Mouse (Mus musculus) hindbrain, embryonic 11.5 days (tissue): ENCODE measurements around the gene Ica1l. TPM values are rescaled to one million over a fixed set of nuclear protein-coding genes. Genes with fewer than 3 reads are reported as not detected.
"Not testable (repeated sequence)": the region's sequence is repeated elsewhere in the genome, so short reads cannot be mapped to it uniquely, and the experiment has no call there.

Experiments used
- ATAC-seq: fragments of 200-750 bp; cut with Nextera tagmentation; 2 replicates; pipeline ENCODE4 v1.8.0; 2017; ENCODE audit warnings: mild to moderate bottlenecking, moderate TSS enrichment, moderate library complexity; ENCODE audit not compliant: low FRiP score
- DNase-seq: peaks from one replicate; pipeline ENCODE4 v3.0.0-alpha.2; 2015; ENCODE audit warnings: low spot score
- H3K27ac ChIP-seq: fragments of 300-500 bp; sonication (generic); 2 replicates; pipeline ENCODE4 v1.5.1; 2014; ENCODE audit warnings: mild to moderate bottlenecking, low read depth, low read length
- H3K27me3 ChIP-seq: fragments of 300-500 bp; sonication (generic); 2 replicates; pipeline ENCODE4 v1.6.1; 2014; ENCODE audit warnings: mild to moderate bottlenecking, low read length, moderate library complexity, mixed read lengths; ENCODE audit not compliant: control insufficient read depth, insufficient read depth
- H3K36me3 ChIP-seq: fragments of 300-500 bp; sonication (generic); 2 replicates; pipeline ENCODE4 v1.6.1; 2014; ENCODE audit warnings: mild to moderate bottlenecking, low read length, moderate library complexity, mixed read lengths; ENCODE audit not compliant: control insufficient read depth, insufficient read depth
- H3K4me1 ChIP-seq: fragments of 300-500 bp; sonication (generic); replicated peaks from 2 replicates; pipeline ENCODE4 v1.6.1; 2014; ENCODE audit warnings: low read length, mixed read lengths; ENCODE audit not compliant: control insufficient read depth, insufficient read depth
- H3K4me2 ChIP-seq: fragments of 300-500 bp; sonication (generic); replicated peaks from 2 replicates; pipeline ENCODE4 v1.6.1; 2014; ENCODE audit warnings: mild to moderate bottlenecking, low read depth, low read length
- H3K4me3 ChIP-seq: fragments of 300-500 bp; sonication (generic); 2 replicates; pipeline ENCODE4 v1.5.1; 2014; ENCODE audit warnings: low read depth, low read length
- H3K9ac ChIP-seq: fragments of 300-500 bp; sonication (generic); 2 replicates; pipeline ENCODE4 v1.6.1; 2014; ENCODE audit warnings: low read depth, low read length
- H3K9me3 ChIP-seq: fragments of 300-500 bp; sonication (generic); 2 replicates; pipeline ENCODE4 v1.6.1; 2016; ENCODE audit warnings: low read length; ENCODE audit not compliant: control insufficient read depth
- WGBS: fragments of 180-500 bp; shearing (Covaris S2); extraction: QIAGEN DNeasy Blood & Tissue Kit; methylation state at CpG from one replicate; pipeline ENCODE4 v1.1.7; 2014; 5-methylcytosine and 5-hydroxymethylcytosine counted together
- polyA plus RNA-seq: library from polyadenylated mRNA; unstranded; fragments of >200 nt; fragmentation: Nextera tagmentation; extraction: Ambion mirVana; gene quantifications from 2 replicates; pipeline ENCODE4 v1.2.1, GENCODE M21; 2014

Gene Ica1l
- 4.2 and 4.5 TPM in 2 replicates for polyA plus RNA-seq

- peak within 1 kb of the TSS; percentile 68 for H3K4me3 ChIP-seq
- peak; percentile 73 for DNase-seq
- peak within 1 kb of the TSS; percentile 83 for H3K9ac ChIP-seq
- H3K27me3 ChIP-seq = peaks cover 8% of the 10 kb centered on the region; the same call in 1 of the 2 replicates
- no peak within 1 kb of the TSS for H3K27ac ChIP-seq
- H3K9me3 ChIP-seq = no peaks in the 10 kb centered on the region
- H3K4me1 ChIP-seq = no peaks in the 10 kb centered on the region; the same call in 1 of the 2 replicates
- peak within 1 kb of the TSS; percentile 88 for H3K4me2 ChIP-seq
- peak; percentile 95 for ATAC-seq
- 1% methylated on average over 37 of the region's 99 CpGs for WGBS
- H3K36me3 ChIP-seq = no peaks in the 10 kb centered on the region
Observed at GRCm38 (mm10) chr1:60042796-60043469, at the start of gene Ica1l. Gene Ica1l (minus strand): TSS chr1:60043184.

- Histone ChIP-seq H3K9me3 (no peaks in the 10 kb centered on the region), H3K27ac (no peak overlapping the region), H3K4me1 (no peaks in the 10 kb centered on the region), H3K4me2 (no peak overlapping the region), H3K9ac (no peak overlapping the region), H3K27me3 (no peaks in the 10 kb centered on the region), H3K4me3 (no peak overlapping the region), H3K36me3 (no peaks in the 10 kb centered on the region)
- 88% methylated on average over 6 of the region's 6 CpGs for WGBS
- no peak for DNase-seq
- no peak for ATAC-seq
Observed at GRCm38 (mm10) chr1:60076411-60076810, 33.4 kb upstream of the Ica1l start.

- H3K4me2 ChIP-seq = no peak overlapping the region
- no peaks in the 10 kb centered on the region for H3K4me1 ChIP-seq
- no peak overlapping the region for H3K9ac ChIP-seq
- H3K27me3 ChIP-seq = no peaks in the 10 kb centered on the region
- DNase-seq (no peak), ATAC-seq (no peak)
- no peaks in the 10 kb centered on the region for H3K9me3 ChIP-seq
- H3K36me3 ChIP-seq = no peaks in the 10 kb centered on the region
- WGBS = 87% methylated on average over 3 of the region's 3 CpGs
- no peak overlapping the region for H3K4me3 ChIP-seq
- H3K27ac ChIP-seq = no peak overlapping the region
Observed at GRCm38 (mm10) chr1:60075590-60075989, 32.6 kb upstream of the Ica1l start.

- Histone ChIP-seq H3K9me3 (no peaks in the 10 kb centered on the region), H3K4me2 (no peak overlapping the region), H3K9ac (no peak overlapping the region), H3K36me3 (no peaks in the 10 kb centered on the region), H3K4me1 (no peaks in the 10 kb centered on the region), H3K27me3 (no peaks in the 10 kb centered on the region), H3K4me3 (no peak overlapping the region), H3K27ac (no peak overlapping the region)
- DNase-seq (no peak), ATAC-seq (no peak)
- WGBS = 71% methylated on average over 2 of the region's 2 CpGs
Observed at GRCm38 (mm10) chr1:60074935-60075334, 32.0 kb upstream of the Ica1l start.

GRCm38 (mm10) chr1:60070725-60071124 is 27.7 kb upstream of the Ica1l start:
- not testable (repeated sequence) for H3K4me3 ChIP-seq, H3K9me3 ChIP-seq, H3K4me1 ChIP-seq, ATAC-seq, H3K27me3 ChIP-seq, H3K27ac ChIP-seq, H3K36me3 ChIP-seq, H3K9ac ChIP-seq, DNase-seq, H3K4me2 ChIP-seq

- ATAC-seq (no peak), DNase-seq (no peak)
- Histone ChIP-seq H3K36me3 (no peaks in the 10 kb centered on the region), H3K4me1 (no peaks in the 10 kb centered on the region), H3K27me3 (no peaks in the 10 kb centered on the region), H3K4me2 (no peak overlapping the region), H3K9me3 (no peaks in the 10 kb centered on the region), H3K27ac (no peak overlapping the region), H3K4me3 (no peak overlapping the region), H3K9ac (no peak overlapping the region)
- 84% methylated on average over 3 of the region's 3 CpGs for WGBS
Observed at GRCm38 (mm10) chr1:60056310-60056709, 13.3 kb upstream of the Ica1l start.

- Histone ChIP-seq H3K4me1 (no peaks in the 10 kb centered on the region), H3K9ac (no peak overlapping the region), H3K36me3 (no peaks in the 10 kb centered on the region), H3K4me2 (no peak overlapping the region), H3K27ac (no peak overlapping the region), H3K27me3 (no peaks in the 10 kb centered on the region), H3K9me3 (no peaks in the 10 kb centered on the region), H3K4me3 (no peak overlapping the region)
- WGBS = 34% methylated on average over 3 of the region's 3 CpGs
- DNase-seq (no peak), ATAC-seq (no peak)
Observed at GRCm38 (mm10) chr1:60054659-60055058, 11.7 kb upstream of the Ica1l start.

- H3K4me3 ChIP-seq = not testable (repeated sequence)
Observed at GRCm38 (mm10) chr1:60047481-60047880, 4.5 kb upstream of the Ica1l start.

GRCm38 (mm10) chr1:60044595-60044994 is 1.6 kb upstream of the Ica1l start:
- Histone ChIP-seq H3K27ac (no peak overlapping the region), H3K4me2 (no peak overlapping the region), H3K27me3 (peaks cover 8% of the 10 kb centered on the region; the same call in 1 of the 2 replicates), H3K9me3 (no peaks in the 10 kb centered on the region), H3K36me3 (no peaks in the 10 kb centered on the region), H3K4me3 (no peak overlapping the region), H3K9ac (no peak overlapping the region), H3K4me1 (no peaks in the 10 kb centered on the region; the same call in 1 of the 2 replicates)
- WGBS = 90% methylated on average over 1 of the region's 1 CpGs
- DNase-seq (no peak), ATAC-seq (no peak)

More at GRCm38 (mm10) chr1:60047481-60047880, 4.5 kb upstream of the Ica1l start:
- H3K4me1 ChIP-seq, H3K9ac ChIP-seq, DNase-seq, H3K27me3 ChIP-seq, H3K27ac ChIP-seq, H3K4me2 ChIP-seq, H3K36me3 ChIP-seq, ATAC-seq, H3K9me3 ChIP-seq: not testable (repeated sequence)
- WGBS = 96% methylated on average over 5 of the region's 5 CpGs
